Mouse (Mus musculus) heart, embryonic 12.5 days (tissue): ENCODE measurements at regions not wholly inside any gene's neighbourhood (a gene's known extent, or its start where the extent isn't known, plus 50 kb on each side); places are given as distances from the start of the nearest gene placed in this dataset.

Experiments used
- ATAC-seq: fragments of 200-750 bp; cut with Nextera tagmentation; 2 replicates; pipeline ENCODE4 v1.8.0; 2017; ENCODE audit warnings: moderate TSS enrichment, moderate library complexity; ENCODE audit not compliant: insufficient number of reproducible peaks, low FRiP score
- H3K27ac ChIP-seq: fragments of 300-500 bp; sonication (generic); 2 replicates; pipeline ENCODE4 v1.5.1; 2016; ENCODE audit warnings: mild to moderate bottlenecking, moderate library complexity; ENCODE audit not compliant: poor library complexity, severe bottlenecking
- H3K27me3 ChIP-seq: fragments of 300-500 bp; sonication (generic); replicated peaks from 2 replicates; pipeline ENCODE4 v1.6.1; 2016; ENCODE audit warnings: mild to moderate bottlenecking, moderate library complexity
- H3K36me3 ChIP-seq: fragments of 300-500 bp; sonication (generic); 2 replicates; pipeline ENCODE4 v1.6.1; 2016; ENCODE audit warnings: mild to moderate bottlenecking, moderate library complexity
- H3K4me1 ChIP-seq: fragments of 300-500 bp; sonication (generic); replicated peaks from 2 replicates; pipeline ENCODE4 v1.6.1; 2016; ENCODE audit warnings: mild to moderate bottlenecking
- H3K4me2 ChIP-seq: fragments of 300-500 bp; sonication (generic); 2 replicates; pipeline ENCODE4 v1.6.1; 2016; ENCODE audit warnings: mild to moderate bottlenecking, moderate library complexity
- H3K4me3 ChIP-seq: fragments of 300-500 bp; sonication (generic); 2 replicates; pipeline ENCODE4 v1.5.1; 2016; ENCODE audit warnings: mild to moderate bottlenecking
- H3K9ac ChIP-seq: fragments of 300-500 bp; sonication (generic); 2 replicates; pipeline ENCODE4 v1.6.1; 2016; ENCODE audit warnings: mild to moderate bottlenecking, moderate library complexity
- H3K9me3 ChIP-seq: fragments of 300-500 bp; sonication (generic); replicated peaks from 2 replicates; pipeline ENCODE4 v1.6.1; 2016; ENCODE audit warnings: mild to moderate bottlenecking, moderate library complexity
- WGBS: fragments of 180-500 bp; shearing (Covaris S2); methylation state at CpG from one replicate; pipeline ENCODE4 v1.1.7; 2016; 5-methylcytosine and 5-hydroxymethylcytosine counted together

GRCm38 (mm10) chr13:34504879-34505278, 148.4 kb downstream of the Pxdc1 start:
- no peaks in the 10 kb centered on the region for H3K4me1 ChIP-seq

GRCm38 (mm10) chr13:34498910-34499309, 153.9 kb upstream of the Slc22a23 start:
- Histone ChIP-seq H3K4me2 (no peak overlapping the region), H3K4me3 (no peak overlapping the region), H3K36me3 (no peaks in the 10 kb centered on the region), H3K9me3 (no peaks in the 10 kb centered on the region), H3K27ac (no peak overlapping the region), H3K9ac (no peak overlapping the region), H3K4me1 (no peaks in the 10 kb centered on the region), H3K27me3 (no peaks in the 10 kb centered on the region)
- 88% methylated on average over 2 of the region's 2 CpGs for WGBS
- no peak for ATAC-seq

More at GRCm38 (mm10) chr13:34504879-34505278, 148.4 kb downstream of the Pxdc1 start:
- H3K36me3 ChIP-seq = no peaks in the 10 kb centered on the region
- H3K27me3 ChIP-seq = no peaks in the 10 kb centered on the region
- no peak overlapping the region for H3K27ac ChIP-seq
- H3K4me3 ChIP-seq = no peak overlapping the region
- H3K4me2 ChIP-seq = no peak overlapping the region
- 75% methylated on average over 3 of the region's 3 CpGs for WGBS
- no peak overlapping the region for H3K9ac ChIP-seq
- ATAC-seq = no peak
- 0 out of 2 replicates have a peak, but pooled peaks cover 6% of the 10 kb centered on the region for H3K9me3 ChIP-seq

- ATAC-seq = no peak
- H3K4me3 ChIP-seq = no peak overlapping the region
- H3K36me3 ChIP-seq = no peaks in the 10 kb centered on the region
- no peaks in the 10 kb centered on the region for H3K9me3 ChIP-seq
- no peaks in the 10 kb centered on the region for H3K27me3 ChIP-seq
- no peaks in the 10 kb centered on the region for H3K4me1 ChIP-seq
- H3K4me2 ChIP-seq = no peak overlapping the region
- H3K27ac ChIP-seq = no peak overlapping the region
- WGBS = 75% methylated on average over 3 of the region's 3 CpGs
- H3K9ac ChIP-seq = no peak overlapping the region
Measured at GRCm38 (mm10) chr13:34497667-34498066, 152.7 kb upstream of the Slc22a23 start.

GRCm38 (mm10) chr13:34484831-34485230, 139.8 kb upstream of the Slc22a23 start:
- no peak for ATAC-seq
- no peak overlapping the region for H3K4me3 ChIP-seq
- H3K27me3 ChIP-seq = no peaks in the 10 kb centered on the region
- no peak overlapping the region for H3K9ac ChIP-seq
- no peaks in the 10 kb centered on the region for H3K36me3 ChIP-seq
- no peaks in the 10 kb centered on the region for H3K9me3 ChIP-seq
- H3K4me1 ChIP-seq = no peaks in the 10 kb centered on the region
- no peak overlapping the region for H3K4me2 ChIP-seq
- 73% methylated on average over 1 of the region's 1 CpGs for WGBS
- H3K27ac ChIP-seq = no peak overlapping the region

- H3K36me3 ChIP-seq = no peaks in the 10 kb centered on the region
- 89% methylated on average over 10 of the region's 10 CpGs for WGBS
Measured at GRCm38 (mm10) chr13:34481461-34481860, 136.5 kb upstream of the Slc22a23 start.

GRCm38 (mm10) chr13:34470410-34470809, 125.4 kb upstream of the Slc22a23 start:
- H3K4me3 ChIP-seq = no peak overlapping the region
- 83% methylated on average over 1 of the region's 1 CpGs for WGBS
- peaks cover 7% of the 10 kb centered on the region; the same call in 1 of the 2 replicates for H3K4me1 ChIP-seq
- no peaks in the 10 kb centered on the region for H3K27me3 ChIP-seq
- no peaks in the 10 kb centered on the region for H3K36me3 ChIP-seq
- H3K27ac ChIP-seq = no peak overlapping the region
- H3K9ac ChIP-seq = no peak overlapping the region
- no peak for ATAC-seq
- no peak overlapping the region for H3K4me2 ChIP-seq
- no peaks in the 10 kb centered on the region for H3K9me3 ChIP-seq

More at GRCm38 (mm10) chr13:34481461-34481860, 136.5 kb upstream of the Slc22a23 start:
- Histone ChIP-seq H3K4me2 (no peak overlapping the region), H3K27ac (no peak overlapping the region), H3K9ac (no peak overlapping the region), H3K4me3 (no peak overlapping the region), H3K9me3 (no peaks in the 10 kb centered on the region), H3K4me1 (no peaks in the 10 kb centered on the region), H3K27me3 (no peaks in the 10 kb centered on the region)
- ATAC-seq = no peak

GRCm38 (mm10) chr13:34469568-34469967, 124.6 kb upstream of the Slc22a23 start:
- H3K4me1 ChIP-seq = peaks cover 7% of the 10 kb centered on the region; the same call in 1 of the 2 replicates
- ATAC-seq = no peak
- H3K27me3 ChIP-seq = no peaks in the 10 kb centered on the region
- 79% methylated on average over 5 of the region's 5 CpGs for WGBS
- no peaks in the 10 kb centered on the region for H3K36me3 ChIP-seq
- no peak overlapping the region for H3K9ac ChIP-seq
- H3K4me3 ChIP-seq = no peak overlapping the region
- no peak overlapping the region for H3K27ac ChIP-seq
- H3K9me3 ChIP-seq = no peaks in the 10 kb centered on the region
- H3K4me2 ChIP-seq = no peak overlapping the region

GRCm38 (mm10) chr13:34468132-34468748, 123.3 kb upstream of the Slc22a23 start:
- Histone ChIP-seq H3K36me3 (no peaks in the 10 kb centered on the region), H3K4me3 (no peak overlapping the region), H3K9ac (no peak overlapping the region), H3K27me3 (no peaks in the 10 kb centered on the region), H3K9me3 (no peaks in the 10 kb centered on the region), H3K4me1 (peaks cover 13% of the 10 kb centered on the region), H3K4me2 (no peak overlapping the region), H3K27ac (no peak overlapping the region)
- ATAC-seq = no peak
- 56% methylated on average over 3 of the region's 3 CpGs for WGBS

- Histone ChIP-seq H3K27me3 (no peaks in the 10 kb centered on the region), H3K4me2 (no peak overlapping the region), H3K9ac (no peak overlapping the region), H3K36me3 (no peaks in the 10 kb centered on the region), H3K27ac (no peak overlapping the region), H3K4me1 (peaks cover 30% of the 10 kb centered on the region), H3K9me3 (no peaks in the 10 kb centered on the region), H3K4me3 (no peak overlapping the region)
- no peak for ATAC-seq
Measured at GRCm38 (mm10) chr13:34465862-34466430, 121.0 kb upstream of the Slc22a23 start.

GRCm38 (mm10) chr13:34465456-34465855, 120.5 kb upstream of the Slc22a23 start:
- no peaks in the 10 kb centered on the region for H3K9me3 ChIP-seq
- H3K36me3 ChIP-seq = no peaks in the 10 kb centered on the region
- no peak overlapping the region for H3K9ac ChIP-seq
- WGBS = 78% methylated on average over 5 of the region's 5 CpGs
- no peaks in the 10 kb centered on the region for H3K27me3 ChIP-seq
- no peak overlapping the region for H3K4me3 ChIP-seq
- no peak overlapping the region for H3K4me2 ChIP-seq
- no peak for ATAC-seq
- H3K4me1 ChIP-seq = peaks cover 33% of the 10 kb centered on the region
- H3K27ac ChIP-seq = no peak overlapping the region

GRCm38 (mm10) chr13:34464221-34464620, 119.2 kb upstream of the Slc22a23 start:
- WGBS = 90% methylated on average over 4 of the region's 4 CpGs
- H3K4me3 ChIP-seq = no peak overlapping the region
- ATAC-seq = no peak
- no peaks in the 10 kb centered on the region for H3K36me3 ChIP-seq
- H3K27me3 ChIP-seq = no peaks in the 10 kb centered on the region
- no peak overlapping the region for H3K9ac ChIP-seq
- peaks cover 33% of the 10 kb centered on the region for H3K4me1 ChIP-seq
- H3K9me3 ChIP-seq = no peaks in the 10 kb centered on the region
- no peak overlapping the region for H3K4me2 ChIP-seq
- H3K27ac ChIP-seq = no peak overlapping the region
